Mouse (Mus musculus) liver, embryonic 16.5 days (tissue): ENCODE measurements around the gene Trak1. TPM values are rescaled to one million over a fixed set of nuclear protein-coding genes. Genes with fewer than 3 reads are reported as not detected.

Source experiments
- ATAC-seq: fragments of 200-750 bp; cut with Nextera tagmentation; 2 replicates; pipeline ENCODE4 v1.8.0; 2017; ENCODE audit warnings: low read depth, mild to moderate bottlenecking, moderate number of reproducible peaks, moderate library complexity
- H3K27ac ChIP-seq: fragments of 300-500 bp; sonication (generic); 2 replicates; pipeline ENCODE4 v1.5.1; 2014; ENCODE audit warnings: mild to moderate bottlenecking, low read length
- H3K27me3 ChIP-seq: fragments of 300-500 bp; sonication (generic); 2 replicates; pipeline ENCODE4 v1.6.1; 2014; ENCODE audit warnings: low read depth, low read length, mixed read lengths; ENCODE audit not compliant: control insufficient read depth, insufficient read depth
- H3K36me3 ChIP-seq: fragments of 300-500 bp; sonication (generic); 2 replicates; pipeline ENCODE4 v1.6.1; 2014; ENCODE audit warnings: mild to moderate bottlenecking; ENCODE audit not compliant: control insufficient read depth, insufficient read depth
- H3K4me1 ChIP-seq: fragments of 300-500 bp; sonication (generic); 2 replicates; pipeline ENCODE4 v1.6.1; 2014; ENCODE audit warnings: low read depth, low read length, mixed read lengths; ENCODE audit not compliant: control insufficient read depth
- H3K4me2 ChIP-seq: fragments of 300-500 bp; sonication (generic); 2 replicates; pipeline ENCODE4 v1.6.1; 2014; ENCODE audit warnings: low read depth, low read length, mixed read lengths
- H3K4me3 ChIP-seq: fragments of 300-500 bp; sonication (generic); 2 replicates; pipeline ENCODE4 v1.5.1; 2014; ENCODE audit warnings: low read depth, mild to moderate bottlenecking, low read length
- H3K9ac ChIP-seq: fragments of 300-500 bp; sonication (generic); 2 replicates; pipeline ENCODE4 v1.6.1; 2014; ENCODE audit warnings: low read depth, low read length
- H3K9me3 ChIP-seq: fragments of 300-500 bp; sonication (generic); replicated peaks from 2 replicates; pipeline ENCODE4 v1.6.1; 2016; ENCODE audit warnings: low read length; ENCODE audit not compliant: control insufficient read depth
- WGBS: fragments of 180-500 bp; shearing (Covaris S2); extraction: QIAGEN DNeasy Blood & Tissue Kit; methylation state at CpG from one replicate; pipeline ENCODE4 v1.1.7; 2014; ENCODE audit not compliant: insufficient replicate concordance; 5-methylcytosine and 5-hydroxymethylcytosine counted together
- polyA plus RNA-seq: library from polyadenylated mRNA; unstranded; fragments of >200 nt; fragmentation: Nextera tagmentation; extraction: Ambion mirVana; gene quantifications from 2 replicates; pipeline ENCODE4 v1.2.1, GENCODE M21; 2015

Trak1 gene
- polyA plus RNA-seq, 1 experiment from 2014 or later: 5.2 TPM

GRCm38 (mm10) chr9:121336324-121336946 is 39.1 kb downstream of the Trak1 start:
- Histone ChIP-seq H3K4me2 (no peak overlapping the region), H3K36me3 (no peaks in the 10 kb centered on the region), H3K4me1 (peaks cover 8% of the 10 kb centered on the region), H3K4me3 (no peak overlapping the region), H3K9ac (no peak overlapping the region), H3K9me3 (no peaks in the 10 kb centered on the region), H3K27me3 (no peaks in the 10 kb centered on the region), H3K27ac (no peak overlapping the region)
- WGBS: 74% methylated on average over 15 of the region's 15 CpGs
- ATAC-seq: no peak

GRCm38 (mm10) chr9:121337216-121337937 is 40.1 kb downstream of the Trak1 start:
- H3K27me3 ChIP-seq: no peaks in the 10 kb centered on the region
- peaks cover 2% of the 10 kb centered on the region for H3K4me1 ChIP-seq
- H3K4me3 ChIP-seq: no peak overlapping the region
- ATAC-seq: no peak
- no peak overlapping the region for H3K4me2 ChIP-seq
- H3K27ac ChIP-seq: no peak overlapping the region
- no peaks in the 10 kb centered on the region for H3K9me3 ChIP-seq
- H3K9ac ChIP-seq: no peak overlapping the region
- no peaks in the 10 kb centered on the region for H3K36me3 ChIP-seq
- WGBS: 54% methylated on average over 9 of the region's 9 CpGs

- WGBS: 66% methylated on average over 3 of the region's 3 CpGs
- Histone ChIP-seq H3K4me3 (no peak overlapping the region), H3K27ac (no peak overlapping the region), H3K4me1 (no peaks in the 10 kb centered on the region), H3K36me3 (no peaks in the 10 kb centered on the region), H3K27me3 (no peaks in the 10 kb centered on the region), H3K4me2 (no peak overlapping the region), H3K9ac (no peak overlapping the region), H3K9me3 (no peaks in the 10 kb centered on the region)
- ATAC-seq: no peak
Observed at GRCm38 (mm10) chr9:121337938-121338289, 40.6 kb downstream of the Trak1 start.

GRCm38 (mm10) chr9:121341832-121342231 is 44.5 kb downstream of the Trak1 start:
- no peaks in the 10 kb centered on the region for H3K36me3 ChIP-seq
- H3K4me1 ChIP-seq: no peaks in the 10 kb centered on the region
- ATAC-seq: no peak
- H3K9me3 ChIP-seq: no peaks in the 10 kb centered on the region
- WGBS: 76% methylated on average over 7 of the region's 7 CpGs
- no peak overlapping the region for H3K9ac ChIP-seq
- H3K27me3 ChIP-seq: no peaks in the 10 kb centered on the region
- no peak overlapping the region for H3K4me2 ChIP-seq
- no peak overlapping the region for H3K4me3 ChIP-seq
- no peak overlapping the region for H3K27ac ChIP-seq

GRCm38 (mm10) chr9:121342510-121343110 is 45.3 kb downstream of the Trak1 start:
- Histone ChIP-seq H3K4me3 (no peak overlapping the region), H3K9ac (no peak overlapping the region), H3K9me3 (no peaks in the 10 kb centered on the region), H3K36me3 (no peaks in the 10 kb centered on the region), H3K4me1 (no peaks in the 10 kb centered on the region; the same call in 1 of the 2 replicates), H3K4me2 (no peak overlapping the region), H3K27me3 (no peaks in the 10 kb centered on the region), H3K27ac (no peak overlapping the region)
- 70% methylated on average over 5 of the region's 5 CpGs for WGBS
- ATAC-seq: no peak

- ATAC-seq: no peak
- no peak overlapping the region for H3K9ac ChIP-seq
- H3K4me2 ChIP-seq: no peak overlapping the region
- no peak overlapping the region for H3K27ac ChIP-seq
- H3K4me3 ChIP-seq: no peak overlapping the region
- WGBS: 63% methylated on average over 14 of the region's 14 CpGs
- H3K36me3 ChIP-seq: no peaks in the 10 kb centered on the region
- H3K27me3 ChIP-seq: no peaks in the 10 kb centered on the region
- no peaks in the 10 kb centered on the region for H3K9me3 ChIP-seq
- H3K4me1 ChIP-seq: peaks cover 1% of the 10 kb centered on the region
Observed at GRCm38 (mm10) chr9:121343122-121343876, 46.0 kb downstream of the Trak1 start.

- Histone ChIP-seq H3K9me3 (no peaks in the 10 kb centered on the region), H3K9ac (no peak overlapping the region), H3K4me3 (no peak overlapping the region), H3K27me3 (no peaks in the 10 kb centered on the region), H3K27ac (no peak overlapping the region), H3K4me1 (peaks cover 3% of the 10 kb centered on the region), H3K4me2 (no peak overlapping the region), H3K36me3 (no peaks in the 10 kb centered on the region)
- WGBS: 51% methylated on average over 3 of the region's 3 CpGs
- ATAC-seq: no peak
Observed at GRCm38 (mm10) chr9:121344344-121344743, 47.0 kb downstream of the Trak1 start.

GRCm38 (mm10) chr9:121345427-121346130 is 48.3 kb downstream of the Trak1 start:
- no peak overlapping the region for H3K27ac ChIP-seq
- H3K4me1 ChIP-seq: peaks cover 6% of the 10 kb centered on the region
- H3K4me2 ChIP-seq: no peak overlapping the region
- WGBS: 75% methylated on average over 15 of the region's 15 CpGs
- H3K4me3 ChIP-seq: no peak overlapping the region
- H3K9ac ChIP-seq: no peak overlapping the region
- no peak for ATAC-seq
- no peaks in the 10 kb centered on the region for H3K27me3 ChIP-seq
- no peaks in the 10 kb centered on the region for H3K36me3 ChIP-seq
- H3K9me3 ChIP-seq: no peaks in the 10 kb centered on the region
